Mouse (Mus musculus): Measurements from ENCODE around the gene Pak6.

GRCm38 (mm10) chr2:118685088-118685487 is 22.0 kb downstream of the Pak6 start:
- TF ChIP-seq POLR2A (IDR thresholded peaks at IDR 0.05; ENCODE audit: low read depth, low read length) (no peak), ELF1 (IDR thresholded peaks at IDR 0.05; ENCODE audit: low read depth, low read length) (no peak), UBTF (IDR thresholded peaks at IDR 0.05; ENCODE audit: low read depth, low read length) (no peak)
